Mouse (Mus musculus): ENCODE data around the gene Adpgk. TPM values are rescaled to one million over a fixed set of nuclear protein-coding genes. Genes with fewer than 3 reads are reported as not detected.
A peak's percentile ranks its signal among the peaks of the same experiment; 100 is the strongest.

The Adpgk gene
- 41.2 and 45.7 TPM in 2 replicates for polyA plus RNA-seq (2015; fragmentation: Nextera tagmentation; extraction: Ambion mirVana)

- Histone ChIP-seq H3K27ac (replicated peaks) (peak within 1 kb of the TSS; percentile 89), H3K4me3 (replicated peaks) (peak within 1 kb of the TSS; percentile 97), H3K4me2 (replicated peaks) (peak within 1 kb of the TSS; percentile 56), H3K27me3 (no peaks in the 10 kb centered on the region), H3K36me3 (no peaks in the 10 kb centered on the region), H3K9me3 (replicated peaks) (no peaks in the 10 kb centered on the region), H3K9ac (peak within 1 kb of the TSS; percentile 75), H3K4me1 (peaks cover 32% of the 10 kb centered on the region)
- peak; percentile 99 for ATAC-seq (ENCODE audit: insufficient number of reproducible peaks, low FRiP score, low TSS enrichment, low read depth)
- 1% methylated on average over 58 of the region's 58 CpGs for WGBS
These were observed at the start of gene Adpgk for GRCm38 (mm10) chr9:59290957-59291687. Gene Adpgk (plus strand): TSS chr9:59291558.

GRCm38 (mm10) chr9:59245181-59245580, 46.2 kb upstream of the Adpgk start:
- no peak overlapping the region for H3K9ac ChIP-seq
- no peak overlapping the region for H3K4me2 ChIP-seq (replicated peaks)
- H3K4me3 ChIP-seq (replicated peaks): no peak overlapping the region
- no peaks in the 10 kb centered on the region for H3K27me3 ChIP-seq
- no peaks in the 10 kb centered on the region for H3K9me3 ChIP-seq (replicated peaks)
- ATAC-seq (ENCODE audit: insufficient number of reproducible peaks, low FRiP score, low TSS enrichment, low read depth): no peak
- H3K27ac ChIP-seq (replicated peaks): no peak overlapping the region
- peaks cover 5% of the 10 kb centered on the region for H3K4me1 ChIP-seq
- 45% methylated on average over 7 of the region's 7 CpGs for WGBS
- H3K36me3 ChIP-seq: no peaks in the 10 kb centered on the region

- Histone ChIP-seq H3K4me2 (replicated peaks) (no peak overlapping the region), H3K27ac (replicated peaks) (no peak overlapping the region), H3K4me3 (replicated peaks) (no peak overlapping the region), H3K27me3 (no peaks in the 10 kb centered on the region), H3K9ac (no peak overlapping the region), H3K36me3 (no peaks in the 10 kb centered on the region), H3K9me3 (replicated peaks) (no peaks in the 10 kb centered on the region), H3K4me1 (peaks cover 5% of the 10 kb centered on the region)
- peak; percentile 65 for ATAC-seq (ENCODE audit: insufficient number of reproducible peaks, low FRiP score, low TSS enrichment, low read depth)
- 27% methylated on average over 6 of the region's 6 CpGs for WGBS
These were observed 44.8 kb upstream of the Adpgk start for GRCm38 (mm10) chr9:59246456-59247029.

GRCm38 (mm10) chr9:59249359-59249758, 42.0 kb upstream of the Adpgk start:
- 75% methylated on average over 3 of the region's 3 CpGs for WGBS
- Histone ChIP-seq H3K4me1 (peaks cover 5% of the 10 kb centered on the region), H3K9ac (no peak overlapping the region), H3K36me3 (no peaks in the 10 kb centered on the region), H3K4me3 (replicated peaks) (no peak overlapping the region), H3K27ac (replicated peaks) (no peak overlapping the region), H3K9me3 (replicated peaks) (no peaks in the 10 kb centered on the region), H3K27me3 (no peaks in the 10 kb centered on the region), H3K4me2 (replicated peaks) (no peak overlapping the region)
- ATAC-seq (ENCODE audit: insufficient number of reproducible peaks, low FRiP score, low TSS enrichment, low read depth): no peak

- H3K4me2 ChIP-seq (replicated peaks): no peak overlapping the region
- no peak for ATAC-seq (ENCODE audit: insufficient number of reproducible peaks, low FRiP score, low TSS enrichment, low read depth)
- no peaks in the 10 kb centered on the region for H3K36me3 ChIP-seq
- H3K9ac ChIP-seq: no peak overlapping the region
- H3K9me3 ChIP-seq (replicated peaks): no peaks in the 10 kb centered on the region
- WGBS: 60% methylated on average over 3 of the region's 3 CpGs
- H3K27me3 ChIP-seq: no peaks in the 10 kb centered on the region
- no peak overlapping the region for H3K4me3 ChIP-seq (replicated peaks)
- no peak overlapping the region for H3K27ac ChIP-seq (replicated peaks)
- H3K4me1 ChIP-seq: peaks cover 5% of the 10 kb centered on the region
These were observed 41.1 kb upstream of the Adpgk start for GRCm38 (mm10) chr9:59250272-59250671.

GRCm38 (mm10) chr9:59254716-59255421, 36.5 kb upstream of the Adpgk start:
- Histone ChIP-seq H3K27ac (replicated peaks) (no peak overlapping the region), H3K4me3 (replicated peaks) (no peak overlapping the region), H3K36me3 (no peaks in the 10 kb centered on the region), H3K4me2 (replicated peaks) (no peak overlapping the region), H3K4me1 (no peaks in the 10 kb centered on the region), H3K9ac (no peak overlapping the region), H3K27me3 (no peaks in the 10 kb centered on the region), H3K9me3 (replicated peaks) (no peaks in the 10 kb centered on the region)
- WGBS: 62% methylated on average over 5 of the region's 5 CpGs
- no peak for ATAC-seq (ENCODE audit: insufficient number of reproducible peaks, low FRiP score, low TSS enrichment, low read depth)

GRCm38 (mm10) chr9:59259806-59260454, 31.4 kb upstream of the Adpgk start:
- H3K27me3 ChIP-seq: no peaks in the 10 kb centered on the region
- no peak overlapping the region for H3K4me2 ChIP-seq (replicated peaks)
- no peaks in the 10 kb centered on the region for H3K9me3 ChIP-seq (replicated peaks)
- H3K9ac ChIP-seq: no peak overlapping the region
- ATAC-seq (ENCODE audit: insufficient number of reproducible peaks, low FRiP score, low TSS enrichment, low read depth): no peak
- H3K27ac ChIP-seq (replicated peaks): no peak overlapping the region
- WGBS: 68% methylated on average over 9 of the region's 9 CpGs
- no peaks in the 10 kb centered on the region for H3K36me3 ChIP-seq
- H3K4me3 ChIP-seq (replicated peaks): no peak overlapping the region
- H3K4me1 ChIP-seq: no peaks in the 10 kb centered on the region

- H3K9me3 ChIP-seq (replicated peaks): no peaks in the 10 kb centered on the region
- H3K9ac ChIP-seq: no peak overlapping the region
- WGBS: 53% methylated on average over 6 of the region's 6 CpGs
- no peaks in the 10 kb centered on the region for H3K27me3 ChIP-seq
- no peaks in the 10 kb centered on the region for H3K36me3 ChIP-seq
- ATAC-seq (ENCODE audit: insufficient number of reproducible peaks, low FRiP score, low TSS enrichment, low read depth): no peak
- H3K4me1 ChIP-seq: 0 out of 2 replicates have a peak, but pooled peaks cover 5% of the 10 kb centered on the region
- H3K4me2 ChIP-seq (replicated peaks): no peak overlapping the region
- H3K4me3 ChIP-seq (replicated peaks): no peak overlapping the region
- H3K27ac ChIP-seq (replicated peaks): no peak overlapping the region
These were observed 25.0 kb upstream of the Adpgk start for GRCm38 (mm10) chr9:59266332-59266731.

GRCm38 (mm10) chr9:59269728-59270127, 21.6 kb upstream of the Adpgk start:
- no peaks in the 10 kb centered on the region for H3K27me3 ChIP-seq
- H3K4me3 ChIP-seq (replicated peaks): no peak overlapping the region
- H3K27ac ChIP-seq (replicated peaks): no peak overlapping the region
- 0 out of 2 replicates have a peak, but pooled peaks cover 5% of the 10 kb centered on the region for H3K4me1 ChIP-seq
- WGBS: 25% methylated on average over 5 of the region's 5 CpGs
- H3K9ac ChIP-seq: no peak overlapping the region
- H3K36me3 ChIP-seq: no peaks in the 10 kb centered on the region
- no peak overlapping the region for H3K4me2 ChIP-seq (replicated peaks)
- H3K9me3 ChIP-seq (replicated peaks): no peaks in the 10 kb centered on the region
- ATAC-seq (ENCODE audit: insufficient number of reproducible peaks, low FRiP score, low TSS enrichment, low read depth): peak; percentile 54; the same call in 1 of the 2 replicates

- Histone ChIP-seq H3K9me3 (replicated peaks) (no peaks in the 10 kb centered on the region), H3K4me3 (replicated peaks) (no peak overlapping the region), H3K9ac (no peak overlapping the region), H3K27ac (replicated peaks) (no peak overlapping the region), H3K4me1 (0 out of 2 replicates have a peak, but pooled peaks cover 5% of the 10 kb centered on the region), H3K27me3 (no peaks in the 10 kb centered on the region), H3K36me3 (no peaks in the 10 kb centered on the region), H3K4me2 (replicated peaks) (no peak overlapping the region)
- 21% methylated on average over 4 of the region's 4 CpGs for WGBS
- ATAC-seq (ENCODE audit: insufficient number of reproducible peaks, low FRiP score, low TSS enrichment, low read depth): no peak
These were observed 20.3 kb upstream of the Adpgk start for GRCm38 (mm10) chr9:59271081-59271480.

GRCm38 (mm10) chr9:59271711-59272110, 19.6 kb upstream of the Adpgk start:
- Histone ChIP-seq H3K4me3 (replicated peaks) (no peak overlapping the region), H3K27ac (replicated peaks) (no peak overlapping the region), H3K36me3 (no peaks in the 10 kb centered on the region), H3K4me1 (0 out of 2 replicates have a peak, but pooled peaks cover 5% of the 10 kb centered on the region), H3K9me3 (replicated peaks) (no peaks in the 10 kb centered on the region), H3K4me2 (replicated peaks) (no peak overlapping the region), H3K27me3 (no peaks in the 10 kb centered on the region), H3K9ac (no peak overlapping the region)
- 51% methylated on average over 6 of the region's 6 CpGs for WGBS
- no peak for ATAC-seq (ENCODE audit: insufficient number of reproducible peaks, low FRiP score, low TSS enrichment, low read depth)

Measured in embryonic facial prominence, embryonic 15.5 days (tissue).